18 mouse cellular contexts compared by ENCODE assay signal in genomic region chr5:9124134-9124533, GRCm38 (mm10).
"Had no signal": no experiment of that assay in that cellular context is flagged by ENCODE, and none has a peak within 500 bp of the region (broad histone marks: within the 10 kb centered on the region; RNA-seq: fewer than 3 reads in every experiment).

No protein-coding gene starts in this region.

- H3K4me3 ChIP-seq: midbrain, embryonic 10.5 days; midbrain, embryonic 13.5 days; myocyte; neural tube, embryonic 13.5 days; neural tube, embryonic 15.5 days had no signal

- H3K27ac ChIP-seq: liver, embryonic 14.5 days; midbrain, embryonic 10.5 days; midbrain, embryonic 13.5 days; neural tube, embryonic 13.5 days; neural tube, embryonic 15.5 days had no signal

- H3K4me1 ChIP-seq: midbrain, embryonic 10.5 days; midbrain, embryonic 13.5 days; neural tube, embryonic 13.5 days; neural tube, embryonic 15.5 days had no signal

- DNase-seq: lung, adult 18-20 months; lung, embryonic 14.5 days; lung, postnatal 4 days; retina, postnatal 1 day; right cerebral cortex, adult 18-20 months; right cerebral cortex, postnatal 25 days; right cerebral cortex, postnatal 4 days; spleen, adult 18-20 months; thymus, adult 18-20 months; thymus, postnatal 14 days; thymus, postnatal 36 days had no signal

- H3K9me3 ChIP-seq: midbrain, embryonic 10.5 days; midbrain, embryonic 13.5 days; neural tube, embryonic 13.5 days; neural tube, embryonic 15.5 days had no signal

- H3K27me3 ChIP-seq: midbrain, embryonic 13.5 days; neural tube, embryonic 13.5 days; neural tube, embryonic 15.5 days had no signal

- H3K4me2 ChIP-seq: lung, embryonic 14.5 days; midbrain, embryonic 13.5 days; neural tube, embryonic 13.5 days; neural tube, embryonic 15.5 days had no signal

- ATAC-seq: midbrain, embryonic 13.5 days; midbrain, embryonic 16.5 days had no signal

- H3K9ac ChIP-seq: liver, embryonic 14.5 days; lung, embryonic 14.5 days; midbrain, embryonic 13.5 days; neural tube, embryonic 13.5 days; neural tube, embryonic 15.5 days had no signal
